Mouse (Mus musculus): ENCODE data around the gene Csad. TPM values are rescaled to one million over a fixed set of nuclear protein-coding genes. Genes with fewer than 3 reads are reported as not detected.
A peak's percentile ranks its signal among the peaks of the same experiment; 100 is the strongest.

The Csad gene
- polyA plus RNA-seq, 1 experiment from 2014 or later, result 112 TPM

GRCm38 (mm10) chr15:102192271-102192812 is 12.2 kb downstream of the Csad start:
- no peaks in the 10 kb centered on the region for H3K27me3 ChIP-seq
- no peaks in the 10 kb centered on the region for H3K9me3 ChIP-seq (replicated peaks)
- peaks cover 24% of the 10 kb centered on the region for H3K4me1 ChIP-seq
- H3K36me3 ChIP-seq, result peaks cover 2% of the 10 kb centered on the region
- no peak overlapping the region for H3K4me3 ChIP-seq (replicated peaks)
- ATAC-seq (replicated peaks; ENCODE audit: low FRiP score), result no peak
- H3K4me2 ChIP-seq, result no peak overlapping the region
- WGBS, result 69% methylated on average over 7 of the region's 7 CpGs
- no peak overlapping the region for H3K27ac ChIP-seq
- H3K9ac ChIP-seq, result no peak overlapping the region

- Histone ChIP-seq H3K4me1 (peaks cover 24% of the 10 kb centered on the region), H3K9me3 (replicated peaks) (no peaks in the 10 kb centered on the region), H3K4me3 (replicated peaks) (no peak overlapping the region), H3K4me2 (no peak overlapping the region), H3K27ac (peak overlapping the region; percentile 24; the same call in 1 of the 2 replicates), H3K36me3 (peaks cover 7% of the 10 kb centered on the region), H3K27me3 (no peaks in the 10 kb centered on the region), H3K9ac (no peak overlapping the region)
- WGBS, result 24% methylated on average over 7 of the region's 7 CpGs
- ATAC-seq (replicated peaks; ENCODE audit: low FRiP score), result peak; percentile 44; the same call in 1 of the 2 replicates
Measured at GRCm38 (mm10) chr15:102191699-102192098, 12.8 kb downstream of the Csad start.

- Histone ChIP-seq H3K9me3 (replicated peaks) (no peaks in the 10 kb centered on the region), H3K36me3 (peaks cover 33% of the 10 kb centered on the region), H3K9ac (no peak overlapping the region), H3K4me2 (peak overlapping the region; percentile 25; the same call in 1 of the 2 replicates), H3K4me3 (replicated peaks) (0 out of 2 replicates have a peak overlapping the region, but pooled peaks have one; percentile 10), H3K27ac (peak overlapping the region; percentile 67), H3K27me3 (no peaks in the 10 kb centered on the region), H3K4me1 (peaks cover 24% of the 10 kb centered on the region)
- ATAC-seq (replicated peaks; ENCODE audit: low FRiP score), result 0 out of 2 replicates have a peak, but pooled peaks have one; percentile 19
- 58% methylated on average over 6 of the region's 6 CpGs for WGBS
Measured at GRCm38 (mm10) chr15:102188883-102189282, 15.6 kb downstream of the Csad start.

- Histone ChIP-seq H3K9me3 (replicated peaks) (no peaks in the 10 kb centered on the region), H3K9ac (no peak overlapping the region), H3K27ac (peak overlapping the region; percentile 67), H3K4me1 (peaks cover 25% of the 10 kb centered on the region), H3K4me3 (replicated peaks) (no peak overlapping the region; the same call in 1 of the 2 replicates), H3K4me2 (0 out of 2 replicates have a peak overlapping the region, but pooled peaks have one; percentile 25), H3K27me3 (no peaks in the 10 kb centered on the region), H3K36me3 (peaks cover 34% of the 10 kb centered on the region)
- 68% methylated on average over 10 of the region's 10 CpGs for WGBS
- no peak for ATAC-seq (replicated peaks; ENCODE audit: low FRiP score)
Measured at GRCm38 (mm10) chr15:102188096-102188495, 16.4 kb downstream of the Csad start.

GRCm38 (mm10) chr15:102186239-102186638 is 18.3 kb downstream of the Csad start:
- Histone ChIP-seq H3K4me3 (replicated peaks) (no peak overlapping the region), H3K36me3 (peaks cover 40% of the 10 kb centered on the region), H3K4me2 (no peak overlapping the region), H3K27me3 (no peaks in the 10 kb centered on the region), H3K9me3 (replicated peaks) (no peaks in the 10 kb centered on the region), H3K27ac (no peak overlapping the region), H3K9ac (no peak overlapping the region), H3K4me1 (peaks cover 19% of the 10 kb centered on the region)
- WGBS, result 71% methylated on average over 11 of the region's 11 CpGs
- ATAC-seq (replicated peaks; ENCODE audit: low FRiP score), result no peak

- H3K27ac ChIP-seq, result peak overlapping the region; percentile 76
- no peaks in the 10 kb centered on the region for H3K9me3 ChIP-seq (replicated peaks)
- H3K4me3 ChIP-seq (replicated peaks), result no peak overlapping the region
- H3K27me3 ChIP-seq, result no peaks in the 10 kb centered on the region
- H3K4me1 ChIP-seq, result peaks cover 17% of the 10 kb centered on the region
- H3K36me3 ChIP-seq, result peaks cover 47% of the 10 kb centered on the region
- no peak overlapping the region for H3K9ac ChIP-seq
- H3K4me2 ChIP-seq, result no peak overlapping the region
- ATAC-seq (replicated peaks; ENCODE audit: low FRiP score), result peak; percentile 72; the same call in 1 of the 2 replicates
- 53% methylated on average over 3 of the region's 3 CpGs for WGBS
Measured at GRCm38 (mm10) chr15:102183076-102183475, 21.4 kb downstream of the Csad start.

GRCm38 (mm10) chr15:102179924-102180323 is 24.6 kb downstream of the Csad start:
- peaks cover 46% of the 10 kb centered on the region for H3K36me3 ChIP-seq
- no peak overlapping the region for H3K4me3 ChIP-seq (replicated peaks)
- H3K4me2 ChIP-seq, result no peak overlapping the region
- no peaks in the 10 kb centered on the region for H3K27me3 ChIP-seq
- peaks cover 13% of the 10 kb centered on the region for H3K4me1 ChIP-seq
- no peaks in the 10 kb centered on the region for H3K9me3 ChIP-seq (replicated peaks)
- whole genome bisulfite sequencing, result 86% methylated on average over 14 of the region's 14 CpGs
- no peak for ATAC-seq (replicated peaks; ENCODE audit: low FRiP score)
- peak overlapping the region; percentile 28; the same call in 1 of the 2 replicates for H3K27ac ChIP-seq
- H3K9ac ChIP-seq, result no peak overlapping the region

GRCm38 (mm10) chr15:102179106-102179505 is 25.4 kb downstream of the Csad start:
- 82% methylated on average over 9 of the region's 9 CpGs for WGBS

GRCm38 (mm10) chr15:102178279-102178678 is 26.2 kb downstream of the Csad start:
- Histone ChIP-seq H3K36me3 (peaks cover 41% of the 10 kb centered on the region), H3K9ac (no peak overlapping the region), H3K9me3 (replicated peaks) (no peaks in the 10 kb centered on the region), H3K4me3 (replicated peaks) (no peak overlapping the region), H3K4me1 (peaks cover 13% of the 10 kb centered on the region), H3K4me2 (no peak overlapping the region), H3K27me3 (no peaks in the 10 kb centered on the region), H3K27ac (no peak overlapping the region)
- 24% methylated on average over 6 of the region's 6 CpGs for WGBS
- ATAC-seq (replicated peaks; ENCODE audit: low FRiP score), result no peak

More at GRCm38 (mm10) chr15:102179106-102179505, 25.4 kb downstream of the Csad start:
- Histone ChIP-seq H3K27me3 (no peaks in the 10 kb centered on the region), H3K4me1 (peaks cover 13% of the 10 kb centered on the region), H3K4me2 (no peak overlapping the region), H3K4me3 (replicated peaks) (no peak overlapping the region), H3K9ac (no peak overlapping the region), H3K9me3 (replicated peaks) (no peaks in the 10 kb centered on the region), H3K36me3 (peaks cover 43% of the 10 kb centered on the region), H3K27ac (no peak overlapping the region)
- no peak for ATAC-seq (replicated peaks; ENCODE audit: low FRiP score)

- Histone ChIP-seq H3K27ac (no peak overlapping the region), H3K9ac (no peak overlapping the region), H3K9me3 (replicated peaks) (no peaks in the 10 kb centered on the region), H3K4me3 (replicated peaks) (no peak overlapping the region), H3K4me1 (peaks cover 10% of the 10 kb centered on the region), H3K36me3 (peaks cover 34% of the 10 kb centered on the region), H3K4me2 (no peak overlapping the region), H3K27me3 (no peaks in the 10 kb centered on the region)
- no peak for ATAC-seq (replicated peaks; ENCODE audit: low FRiP score)
- 81% methylated on average over 8 of the region's 8 CpGs for WGBS
Measured at GRCm38 (mm10) chr15:102177417-102177816, 27.1 kb downstream of the Csad start.

GRCm38 (mm10) chr15:102176571-102177316 is 27.8 kb downstream of the Csad start:
- Histone ChIP-seq H3K27me3 (no peaks in the 10 kb centered on the region), H3K4me1 (peaks cover 10% of the 10 kb centered on the region), H3K4me3 (replicated peaks) (no peak overlapping the region), H3K9ac (no peak overlapping the region), H3K9me3 (replicated peaks) (no peaks in the 10 kb centered on the region), H3K36me3 (peaks cover 34% of the 10 kb centered on the region), H3K27ac (no peak overlapping the region), H3K4me2 (no peak overlapping the region)
- 78% methylated on average over 7 of the region's 7 CpGs for WGBS
- no peak for ATAC-seq (replicated peaks; ENCODE audit: low FRiP score)

GRCm38 (mm10) chr15:102175736-102176319 is 28.7 kb downstream of the Csad start:
- no peak overlapping the region for H3K4me3 ChIP-seq (replicated peaks)
- no peak overlapping the region for H3K9ac ChIP-seq
- WGBS, result 80% methylated on average over 16 of the region's 16 CpGs
- H3K9me3 ChIP-seq (replicated peaks), result no peaks in the 10 kb centered on the region
- H3K27me3 ChIP-seq, result no peaks in the 10 kb centered on the region
- peaks cover 10% of the 10 kb centered on the region for H3K4me1 ChIP-seq
- ATAC-seq (replicated peaks; ENCODE audit: low FRiP score), result no peak
- no peak overlapping the region for H3K27ac ChIP-seq
- H3K36me3 ChIP-seq, result peaks cover 34% of the 10 kb centered on the region
- H3K4me2 ChIP-seq, result no peak overlapping the region

All from kidney, embryonic 15.5 days (tissue).